Mouse (Mus musculus) liver, embryonic 12.5 days (tissue): ENCODE measurements around the gene Ifnk. TPM values are rescaled to one million over a fixed set of nuclear protein-coding genes. Genes with fewer than 3 reads are reported as not detected.

ENCODE experiments used
- ATAC-seq: fragments of 200-750 bp; cut with Nextera tagmentation; 2 replicates; pipeline ENCODE4 v1.8.0; 2017; ENCODE audit warnings: moderate number of reproducible peaks, mild to moderate bottlenecking, moderate library complexity
- H3K27ac ChIP-seq: fragments of 300-500 bp; sonication (generic); 2 replicates; pipeline ENCODE4 v1.5.1; 2016; ENCODE audit warnings: mild to moderate bottlenecking
- H3K27me3 ChIP-seq: fragments of 300-500 bp; sonication (generic); replicated peaks from 2 replicates; pipeline ENCODE4 v1.6.1; 2016; ENCODE audit warnings: mild to moderate bottlenecking, moderate library complexity
- H3K36me3 ChIP-seq: fragments of 300-500 bp; sonication (generic); 2 replicates; pipeline ENCODE4 v1.6.1; 2016; ENCODE audit warnings: mild to moderate bottlenecking, moderate library complexity
- H3K4me1 ChIP-seq: fragments of 300-500 bp; sonication (generic); 2 replicates; pipeline ENCODE4 v1.6.1; 2016
- H3K4me2 ChIP-seq: fragments of 300-500 bp; sonication (generic); 2 replicates; pipeline ENCODE4 v1.6.1; 2016; ENCODE audit warnings: mild to moderate bottlenecking, moderate library complexity
- H3K4me3 ChIP-seq: fragments of 300-500 bp; sonication (generic); 2 replicates; pipeline ENCODE4 v1.5.1; 2016; ENCODE audit warnings: mild to moderate bottlenecking, moderate library complexity
- H3K9ac ChIP-seq: fragments of 300-500 bp; sonication (generic); 2 replicates; pipeline ENCODE4 v1.6.1; 2016; ENCODE audit warnings: mild to moderate bottlenecking, moderate library complexity
- H3K9me3 ChIP-seq: fragments of 300-500 bp; sonication (generic); replicated peaks from 2 replicates; pipeline ENCODE4 v1.6.1; 2016; ENCODE audit warnings: mild to moderate bottlenecking, moderate library complexity
- WGBS: fragments of 180-500 bp; shearing (Covaris S2); methylation state at CpG from one replicate; pipeline ENCODE4 v1.1.7; 2016; ENCODE audit not compliant: insufficient replicate concordance; 5-methylcytosine and 5-hydroxymethylcytosine counted together
- polyA plus RNA-seq: library from polyadenylated mRNA; unstranded; fragments of >200 nt; fragmentation: Nextera tagmentation; extraction: Ambion mirVana; gene quantifications from 2 replicates; pipeline ENCODE4 v1.2.1, GENCODE M21; 2016

Ifnk gene
- polyA plus RNA-seq, result 0.17 TPM in 1 of 2 replicates, not detected in the other

DNA sequence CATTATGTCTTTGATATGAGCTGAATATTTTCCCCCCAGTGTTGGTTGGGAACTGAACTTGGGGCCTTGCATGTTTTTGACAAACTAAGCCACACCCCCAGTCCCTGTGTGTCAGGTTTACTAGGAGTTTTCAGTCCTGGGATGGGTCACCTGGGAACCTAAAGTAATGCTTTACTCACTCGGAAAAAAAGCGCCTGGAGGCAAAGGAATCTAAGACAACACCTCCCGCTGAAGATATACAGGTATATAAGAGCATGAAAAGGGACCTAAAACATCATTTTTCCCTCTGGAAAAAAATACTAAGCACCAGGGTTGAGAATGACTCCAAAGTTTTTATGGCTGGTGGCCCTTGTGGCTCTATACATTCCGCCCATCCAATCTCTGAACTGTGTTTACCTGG, at the start of gene Ifnk:
Ifnk (plus strand) TSS at position 301 of the 400 bp plus-strand sequence.
- ATAC-seq, result no peak
- Histone ChIP-seq H3K27ac (no peak within 1 kb of the TSS), H3K4me2 (no peak within 1 kb of the TSS), H3K4me1 (peaks cover 10% of the 10 kb centered on the region; the same call in 1 of the 2 replicates), H3K9ac (no peak within 1 kb of the TSS), H3K4me3 (no peak within 1 kb of the TSS), H3K36me3 (no peaks in the 10 kb centered on the region), H3K27me3 (peaks cover 15% of the 10 kb centered on the region), H3K9me3 (no peaks in the 10 kb centered on the region)
- WGBS, result 70% methylated on average over 4 of the region's 4 CpGs

- H3K4me1 ChIP-seq, result peaks cover 5% of the 10 kb centered on the region
- WGBS, result 57% methylated on average over 14 of the region's 14 CpGs
- H3K27ac ChIP-seq, result no peak overlapping the region
- no peak for ATAC-seq
- no peak overlapping the region for H3K4me2 ChIP-seq
- H3K27me3 ChIP-seq, result no peaks in the 10 kb centered on the region
- no peak overlapping the region for H3K9ac ChIP-seq
- no peaks in the 10 kb centered on the region for H3K9me3 ChIP-seq
- H3K4me3 ChIP-seq, result no peak overlapping the region
- no peaks in the 10 kb centered on the region for H3K36me3 ChIP-seq
Measured at GRCm38 (mm10) chr4:35105115-35105773, 46.6 kb upstream of the Ifnk start.

GRCm38 (mm10) chr4:35112452-35112851, 39.4 kb upstream of the Ifnk start:
- no peaks in the 10 kb centered on the region for H3K36me3 ChIP-seq
- H3K9ac ChIP-seq, result no peak overlapping the region
- H3K4me3 ChIP-seq, result no peak overlapping the region
- peaks cover 3% of the 10 kb centered on the region; the same call in 1 of the 2 replicates for H3K4me1 ChIP-seq
- 83% methylated on average over 4 of the region's 4 CpGs for WGBS
- H3K27me3 ChIP-seq, result no peaks in the 10 kb centered on the region
- H3K4me2 ChIP-seq, result no peak overlapping the region
- ATAC-seq, result no peak
- no peak overlapping the region for H3K27ac ChIP-seq
- no peaks in the 10 kb centered on the region for H3K9me3 ChIP-seq

DNA sequence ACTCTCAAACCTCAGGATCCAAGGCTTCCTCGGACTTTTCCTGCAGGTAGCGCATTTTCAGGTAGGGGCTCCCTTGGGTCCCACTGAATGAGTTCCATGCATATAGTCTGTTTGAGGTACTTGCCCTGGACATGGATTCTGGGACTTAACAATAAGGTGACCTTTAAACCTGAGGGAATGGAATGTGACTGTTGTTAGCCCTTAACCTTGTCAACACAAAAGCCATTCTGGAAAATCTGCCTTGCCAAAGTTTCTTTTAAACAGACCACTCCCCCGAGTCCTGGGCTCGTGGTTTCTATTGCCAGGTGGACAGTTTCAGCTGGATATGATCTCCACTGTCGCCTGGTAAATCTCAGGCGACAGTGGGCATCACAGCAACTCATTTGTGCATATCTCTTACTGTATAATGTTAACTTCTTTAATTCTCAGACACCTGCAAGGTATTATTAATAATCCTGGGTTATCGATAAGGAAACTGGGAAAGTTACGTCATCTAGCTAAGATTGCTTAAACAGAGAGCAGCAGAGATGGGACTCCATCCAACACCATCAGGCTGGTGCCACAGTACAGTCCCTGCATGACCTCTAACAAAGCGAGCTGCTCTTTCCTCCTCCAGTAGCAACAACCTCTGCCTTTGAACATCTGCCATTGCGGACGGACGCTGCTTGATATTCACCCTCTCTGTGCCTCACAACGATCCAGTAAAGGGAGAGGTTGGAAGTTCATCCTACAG, 38.2 kb upstream of the Ifnk start:
- H3K9me3 ChIP-seq, result no peaks in the 10 kb centered on the region
- ATAC-seq, result no peak
- no peak overlapping the region for H3K4me3 ChIP-seq
- WGBS, result 61% methylated on average over 13 of the region's 13 CpGs
- no peaks in the 10 kb centered on the region for H3K27me3 ChIP-seq
- no peak overlapping the region for H3K4me2 ChIP-seq
- no peak overlapping the region for H3K27ac ChIP-seq
- no peak overlapping the region for H3K9ac ChIP-seq
- H3K4me1 ChIP-seq, result peaks cover 3% of the 10 kb centered on the region; the same call in 1 of the 2 replicates
- no peaks in the 10 kb centered on the region for H3K36me3 ChIP-seq

- no peak overlapping the region for H3K9ac ChIP-seq
- no peak overlapping the region for H3K4me2 ChIP-seq
- no peak for ATAC-seq
- H3K9me3 ChIP-seq, result no peaks in the 10 kb centered on the region
- H3K27me3 ChIP-seq, result no peaks in the 10 kb centered on the region
- no peak overlapping the region for H3K4me3 ChIP-seq
- H3K27ac ChIP-seq, result no peak overlapping the region
- H3K36me3 ChIP-seq, result no peaks in the 10 kb centered on the region
- peaks cover 3% of the 10 kb centered on the region; the same call in 1 of the 2 replicates for H3K4me1 ChIP-seq
- WGBS, result 53% methylated on average over 2 of the region's 2 CpGs
Measured at GRCm38 (mm10) chr4:35114950-35115349, 36.9 kb upstream of the Ifnk start.

- H3K9me3 ChIP-seq, result no peaks in the 10 kb centered on the region
- H3K27me3 ChIP-seq, result no peaks in the 10 kb centered on the region
- no peak overlapping the region for H3K9ac ChIP-seq
- 64% methylated on average over 6 of the region's 6 CpGs for WGBS
- H3K4me2 ChIP-seq, result no peak overlapping the region
- no peak for ATAC-seq
- H3K27ac ChIP-seq, result no peak overlapping the region
- H3K4me1 ChIP-seq, result peaks cover 3% of the 10 kb centered on the region; the same call in 1 of the 2 replicates
- no peaks in the 10 kb centered on the region for H3K36me3 ChIP-seq
- H3K4me3 ChIP-seq, result no peak overlapping the region
Measured at GRCm38 (mm10) chr4:35115933-35116332, 35.9 kb upstream of the Ifnk start.

GRCm38 (mm10) chr4:35117144-35117543, 34.7 kb upstream of the Ifnk start:
- Histone ChIP-seq H3K27ac (no peak overlapping the region), H3K9ac (no peak overlapping the region), H3K4me3 (no peak overlapping the region), H3K27me3 (no peaks in the 10 kb centered on the region), H3K36me3 (no peaks in the 10 kb centered on the region), H3K9me3 (no peaks in the 10 kb centered on the region), H3K4me2 (no peak overlapping the region), H3K4me1 (peaks cover 3% of the 10 kb centered on the region; the same call in 1 of the 2 replicates)
- 54% methylated on average over 3 of the region's 3 CpGs for WGBS
- no peak for ATAC-seq

DNA sequence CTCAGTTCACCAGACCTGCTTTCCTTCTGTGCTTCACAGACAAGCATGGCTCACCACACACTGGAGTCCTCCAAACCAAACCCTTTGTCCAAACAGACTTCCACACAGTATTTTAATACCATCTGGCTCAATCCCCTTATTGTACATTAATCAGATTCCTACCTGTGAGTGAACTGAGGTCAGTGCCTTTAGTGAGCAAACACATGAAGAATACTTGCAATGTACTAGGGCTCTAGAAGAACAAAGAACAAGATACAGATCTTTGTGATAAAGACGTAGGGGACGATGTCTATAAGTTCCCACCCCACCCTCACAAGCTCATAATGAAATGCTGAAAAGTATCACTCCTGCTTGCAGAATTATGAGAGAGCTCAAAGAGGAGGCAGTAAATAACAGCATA, 33.0 kb upstream of the Ifnk start:
- Histone ChIP-seq H3K27ac (no peak overlapping the region), H3K4me3 (no peak overlapping the region), H3K9ac (no peak overlapping the region), H3K27me3 (no peaks in the 10 kb centered on the region), H3K4me1 (no peaks in the 10 kb centered on the region), H3K4me2 (no peak overlapping the region), H3K36me3 (no peaks in the 10 kb centered on the region), H3K9me3 (no peaks in the 10 kb centered on the region)
- no peak for ATAC-seq
- WGBS, result 67% methylated on average over 2 of the region's 2 CpGs

- WGBS, result 46% methylated on average over 2 of the region's 4 CpGs
- no peaks in the 10 kb centered on the region for H3K36me3 ChIP-seq
- no peak overlapping the region for H3K27ac ChIP-seq
- no peak for ATAC-seq
- H3K4me1 ChIP-seq, result peaks cover 1% of the 10 kb centered on the region; the same call in 1 of the 2 replicates
- H3K9me3 ChIP-seq, result no peaks in the 10 kb centered on the region
- H3K27me3 ChIP-seq, result no peaks in the 10 kb centered on the region
- no peak overlapping the region for H3K4me2 ChIP-seq
- H3K4me3 ChIP-seq, result no peak overlapping the region
- no peak overlapping the region for H3K9ac ChIP-seq
Measured at GRCm38 (mm10) chr4:35120159-35120558, 31.7 kb upstream of the Ifnk start.

DNA sequence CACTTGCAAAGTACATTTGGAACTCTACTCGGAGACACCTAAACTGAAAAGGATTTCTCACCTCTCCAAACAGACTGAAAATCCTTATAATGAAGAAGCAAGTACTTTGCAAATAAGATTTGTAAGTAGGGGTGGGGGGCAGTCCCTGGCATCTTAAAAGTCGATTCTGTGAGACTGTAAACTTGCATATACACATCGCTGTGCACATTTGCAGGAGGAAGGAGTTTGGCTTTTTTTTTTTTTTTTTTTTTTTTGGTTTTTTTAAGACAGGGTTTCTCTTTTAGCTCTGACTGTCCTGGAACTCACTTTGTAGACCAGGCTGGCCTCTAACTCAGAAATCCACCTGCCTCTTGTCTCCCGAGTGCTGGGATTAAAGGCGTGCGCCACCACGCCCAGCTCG, 31.3 kb upstream of the Ifnk start:
- Histone ChIP-seq H3K9ac (no peak overlapping the region), H3K27ac (no peak overlapping the region), H3K4me3 (no peak overlapping the region), H3K36me3 (no peaks in the 10 kb centered on the region), H3K9me3 (no peaks in the 10 kb centered on the region), H3K27me3 (no peaks in the 10 kb centered on the region), H3K4me2 (no peak overlapping the region), H3K4me1 (peaks cover 5% of the 10 kb centered on the region; the same call in 1 of the 2 replicates)
- WGBS, result 76% methylated on average over 8 of the region's 8 CpGs
- no peak for ATAC-seq

DNA sequence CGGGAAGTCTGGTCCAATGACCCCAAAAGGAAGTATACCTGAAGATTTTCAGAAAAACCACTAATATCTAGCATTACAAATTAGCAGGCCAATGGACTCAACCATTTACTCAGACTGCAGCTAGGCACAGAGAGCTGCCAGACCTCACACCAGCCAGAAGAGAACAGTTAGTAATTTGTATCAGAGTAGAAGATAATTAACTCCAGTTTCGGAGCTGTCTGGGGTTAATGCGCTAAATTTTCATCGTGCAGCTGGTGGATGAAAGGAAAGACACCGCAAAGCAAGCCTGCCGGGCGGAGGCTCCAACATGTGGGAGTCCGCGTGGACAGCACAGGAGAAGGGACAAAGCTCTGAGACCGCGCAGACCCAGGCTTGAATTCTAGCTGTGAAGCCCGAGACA, 30.8 kb upstream of the Ifnk start:
- Histone ChIP-seq H3K4me3 (no peak overlapping the region), H3K9me3 (no peaks in the 10 kb centered on the region), H3K9ac (no peak overlapping the region), H3K4me2 (no peak overlapping the region), H3K4me1 (peaks cover 6% of the 10 kb centered on the region; the same call in 1 of the 2 replicates), H3K27me3 (no peaks in the 10 kb centered on the region), H3K27ac (no peak overlapping the region), H3K36me3 (no peaks in the 10 kb centered on the region)
- ATAC-seq, result no peak
- WGBS, result 72% methylated on average over 12 of the region's 12 CpGs

DNA sequence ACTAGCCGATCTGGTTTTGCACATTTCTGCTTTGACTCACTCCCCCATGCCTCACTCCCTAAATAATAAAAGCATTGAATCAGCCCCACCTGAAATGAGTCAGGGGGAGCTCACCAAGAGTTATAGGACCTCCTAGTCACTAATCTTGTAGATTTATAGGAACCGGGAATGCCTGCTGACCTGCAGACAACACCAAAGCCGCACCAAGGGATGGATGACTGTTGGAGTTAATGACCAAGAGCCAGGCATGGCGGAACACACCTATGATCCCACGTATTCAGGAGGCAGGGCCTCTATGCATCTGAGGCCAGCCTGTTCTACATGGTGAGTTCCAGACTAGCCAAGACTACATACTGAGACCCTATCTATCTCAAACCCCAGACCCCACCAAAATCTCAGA, 28.8 kb upstream of the Ifnk start:
- no peak overlapping the region for H3K4me3 ChIP-seq
- no peak for ATAC-seq
- no peak overlapping the region for H3K27ac ChIP-seq
- H3K9ac ChIP-seq, result no peak overlapping the region
- H3K4me2 ChIP-seq, result no peak overlapping the region
- no peaks in the 10 kb centered on the region for H3K9me3 ChIP-seq
- 70% methylated on average over 5 of the region's 5 CpGs for WGBS
- no peaks in the 10 kb centered on the region for H3K27me3 ChIP-seq
- peaks cover 6% of the 10 kb centered on the region; the same call in 1 of the 2 replicates for H3K4me1 ChIP-seq
- no peaks in the 10 kb centered on the region for H3K36me3 ChIP-seq
